Mouse (Mus musculus): ENCODE measurements at regions not wholly inside any gene's neighbourhood (a gene's known extent, or its start where the extent isn't known, plus 50 kb on each side); places are given as distances from the start of the nearest gene placed in this dataset.
"Not testable (repeated sequence)": the region's sequence is repeated elsewhere in the genome, so short reads cannot be mapped to it uniquely, and the experiment has no call there.

- DNase-seq = no peak
Observed at GRCm38 (mm10) chr15:93189266-93189855, 85.6 kb downstream of the Gxylt1 start.

GRCm38 (mm10) chr15:93176221-93176620, 98.8 kb downstream of the Gxylt1 start:
- no peak for DNase-seq

- no peak for DNase-seq
Observed at GRCm38 (mm10) chr15:93168784-93169183, 106.2 kb downstream of the Gxylt1 start.

- DNase-seq = no peak
Observed at GRCm38 (mm10) chr15:93167451-93167850, 107.5 kb downstream of the Gxylt1 start.

GRCm38 (mm10) chr15:93161924-93162910, 112.8 kb downstream of the Gxylt1 start:
- DNase-seq = no peak

- DNase-seq = no peak
Observed at GRCm38 (mm10) chr15:93161329-93161728, 113.7 kb downstream of the Gxylt1 start.

GRCm38 (mm10) chr15:93155756-93156155, 119.2 kb downstream of the Gxylt1 start:
- DNase-seq = no peak

- no peak for DNase-seq
Observed at GRCm38 (mm10) chr15:93154022-93154421, 121.0 kb downstream of the Gxylt1 start.

- no peak for DNase-seq
Observed at GRCm38 (mm10) chr15:93144899-93145298, 130.1 kb downstream of the Gxylt1 start.

GRCm38 (mm10) chr15:93144264-93144663, 130.7 kb downstream of the Gxylt1 start:
- DNase-seq = no peak

GRCm38 (mm10) chr15:93133379-93133778, 141.6 kb downstream of the Gxylt1 start:
- DNase-seq = no peak

GRCm38 (mm10) chr15:93131056-93131455, 143.9 kb downstream of the Gxylt1 start:
- no peak for DNase-seq

- no peak for DNase-seq
Observed at GRCm38 (mm10) chr15:93125261-93125660, 149.7 kb downstream of the Gxylt1 start.

GRCm38 (mm10) chr15:93121156-93121555, 153.8 kb downstream of the Gxylt1 start:
- no peak for DNase-seq

GRCm38 (mm10) chr15:93117806-93118205, 157.2 kb downstream of the Gxylt1 start:
- DNase-seq = not testable (repeated sequence)

- no peak for DNase-seq
Observed at GRCm38 (mm10) chr15:93115674-93116102, 159.3 kb downstream of the Gxylt1 start.

- no peak for DNase-seq
Observed at GRCm38 (mm10) chr15:93104936-93105335, 170.0 kb downstream of the Gxylt1 start.

GRCm38 (mm10) chr15:93103426-93103825, 171.6 kb downstream of the Gxylt1 start:
- no peak for DNase-seq

GRCm38 (mm10) chr15:93101881-93102280, 173.1 kb downstream of the Gxylt1 start:
- DNase-seq = no peak

GRCm38 (mm10) chr15:93100837-93101236, 174.1 kb downstream of the Gxylt1 start:
- no peak for DNase-seq

- no peak for DNase-seq
Observed at GRCm38 (mm10) chr15:93099840-93100239, 175.1 kb downstream of the Gxylt1 start.

GRCm38 (mm10) chr15:93096335-93096734, 178.6 kb downstream of the Gxylt1 start:
- DNase-seq = no peak

GRCm38 (mm10) chr15:93095224-93095623, 179.8 kb downstream of the Gxylt1 start:
- no peak for DNase-seq

Data from kidney, adult 11 months (tissue).